Mouse (Mus musculus) liver, embryonic 12.5 days (tissue): Measurements from ENCODE around the gene Gm21319. TPM values are rescaled to one million over a fixed set of nuclear protein-coding genes. Genes with fewer than 3 reads are reported as not detected.
"Not testable (repeated sequence)": the region's sequence is repeated elsewhere in the genome, so short reads cannot be mapped to it uniquely, and the experiment has no call there.

ENCODE experiments used
- ATAC-seq: fragments of 200-750 bp; cut with Nextera tagmentation; 2 replicates; pipeline ENCODE4 v1.8.0; 2017; ENCODE audit warnings: moderate number of reproducible peaks, mild to moderate bottlenecking, moderate library complexity
- H3K27ac ChIP-seq: fragments of 300-500 bp; sonication (generic); 2 replicates; pipeline ENCODE4 v1.5.1; 2016; ENCODE audit warnings: mild to moderate bottlenecking
- H3K27me3 ChIP-seq: fragments of 300-500 bp; sonication (generic); replicated peaks from 2 replicates; pipeline ENCODE4 v1.6.1; 2016; ENCODE audit warnings: mild to moderate bottlenecking, moderate library complexity
- H3K36me3 ChIP-seq: fragments of 300-500 bp; sonication (generic); 2 replicates; pipeline ENCODE4 v1.6.1; 2016; ENCODE audit warnings: mild to moderate bottlenecking, moderate library complexity
- H3K4me1 ChIP-seq: fragments of 300-500 bp; sonication (generic); 2 replicates; pipeline ENCODE4 v1.6.1; 2016
- H3K4me2 ChIP-seq: fragments of 300-500 bp; sonication (generic); 2 replicates; pipeline ENCODE4 v1.6.1; 2016; ENCODE audit warnings: mild to moderate bottlenecking, moderate library complexity
- H3K4me3 ChIP-seq: fragments of 300-500 bp; sonication (generic); 2 replicates; pipeline ENCODE4 v1.5.1; 2016; ENCODE audit warnings: mild to moderate bottlenecking, moderate library complexity
- H3K9ac ChIP-seq: fragments of 300-500 bp; sonication (generic); 2 replicates; pipeline ENCODE4 v1.6.1; 2016; ENCODE audit warnings: mild to moderate bottlenecking, moderate library complexity
- H3K9me3 ChIP-seq: fragments of 300-500 bp; sonication (generic); replicated peaks from 2 replicates; pipeline ENCODE4 v1.6.1; 2016; ENCODE audit warnings: mild to moderate bottlenecking, moderate library complexity
- WGBS: fragments of 180-500 bp; shearing (Covaris S2); methylation state at CpG from one replicate; pipeline ENCODE4 v1.1.7; 2016; ENCODE audit not compliant: insufficient replicate concordance; 5-methylcytosine and 5-hydroxymethylcytosine counted together
- polyA plus RNA-seq: library from polyadenylated mRNA; unstranded; fragments of >200 nt; fragmentation: Nextera tagmentation; extraction: Ambion mirVana; gene quantifications from 2 replicates; pipeline ENCODE4 v1.2.1, GENCODE M21; 2016

The Gm21319 gene
- polyA plus RNA-seq: not detected in 2 replicates

GRCm38 (mm10) chr12:87775655-87776054, at the start of gene Gm21319:
Gene Gm21319 (minus strand): TSS chr12:87775755.
- 64% methylated on average over 4 of the region's 4 CpGs for WGBS

GRCm38 (mm10) chr12:87816277-87816676, 40.7 kb upstream of the Gm21319 start, which contains the start of gene BB287469:
Gene BB287469 (plus strand): TSS chr12:87816577.
- H3K27me3 ChIP-seq, H3K4me1 ChIP-seq, H3K4me2 ChIP-seq, H3K36me3 ChIP-seq, H3K4me3 ChIP-seq, H3K27ac ChIP-seq, H3K9me3 ChIP-seq, H3K9ac ChIP-seq, ATAC-seq: not testable (repeated sequence)
- 78% methylated on average over 4 of the region's 6 CpGs for WGBS

More at GRCm38 (mm10) chr12:87775655-87776054, at the start of gene Gm21319:
- not testable (repeated sequence) for H3K36me3 ChIP-seq, H3K9ac ChIP-seq, ATAC-seq, H3K9me3 ChIP-seq, H3K27ac ChIP-seq, H3K4me1 ChIP-seq, H3K4me3 ChIP-seq, H3K4me2 ChIP-seq, H3K27me3 ChIP-seq

- not testable (repeated sequence) for ATAC-seq, H3K4me2 ChIP-seq, H3K36me3 ChIP-seq
Measured at GRCm38 (mm10) chr12:87797971-87798370, 22.4 kb upstream of the Gm21319 start.

GRCm38 (mm10) chr12:87795212-87795611, 19.7 kb upstream of the Gm21319 start, which contains the start of gene Gm21936:
Gene Gm21936 (plus strand): TSS chr12:87795512.
- ATAC-seq, H3K4me3 ChIP-seq, H3K9ac ChIP-seq, H3K4me2 ChIP-seq, H3K9me3 ChIP-seq, H3K27ac ChIP-seq, H3K27me3 ChIP-seq, H3K4me1 ChIP-seq, H3K36me3 ChIP-seq: not testable (repeated sequence)
- WGBS: 29% methylated on average over 1 of the region's 1 CpGs

More at GRCm38 (mm10) chr12:87797971-87798370, 22.4 kb upstream of the Gm21319 start:
- not testable (repeated sequence) for H3K27me3 ChIP-seq, H3K27ac ChIP-seq, H3K4me3 ChIP-seq, H3K4me1 ChIP-seq, H3K9me3 ChIP-seq, H3K9ac ChIP-seq
- 70% methylated on average over 5 of the region's 5 CpGs for WGBS

Other genes starting within 250 kb of the Gm21319 start
- gene Oog1, start 173.1 kb downstream of the Gm21319 start, polyA plus RNA-seq: not detected in 2 replicates
- not detected in 2 replicates for gene Gm4027, start 156.9 kb downstream of the Gm21319 start, polyA plus RNA-seq
- not detected in 2 replicates for gene Gm16381, start 131.1 kb downstream of the Gm21319 start, polyA plus RNA-seq
- gene Gm21936, start 19.8 kb upstream of the Gm21319 start, polyA plus RNA-seq: not detected in 2 replicates
- not detected in 2 replicates for gene BB287469, start 40.8 kb upstream of the Gm21319 start, polyA plus RNA-seq
- not detected in 2 replicates for gene Gm2001, start 66.6 kb upstream of the Gm21319 start, polyA plus RNA-seq
- not detected in 2 replicates for gene Gm2016, start 98.3 kb upstream of the Gm21319 start, polyA plus RNA-seq
- gene Gm2022, start 119.6 kb upstream of the Gm21319 start, polyA plus RNA-seq: not detected in 2 replicates
- gene Gm2035, start 144.1 kb upstream of the Gm21319 start, polyA plus RNA-seq: not detected in 2 replicates
- gene Gm2042, start 178.3 kb upstream of the Gm21319 start, polyA plus RNA-seq: not detected in 2 replicates
- not detected in 2 replicates for gene Gm2075, start 236.1 kb upstream of the Gm21319 start, polyA plus RNA-seq
- not detected in 2 replicates for gene Gm6803, start 243.0 kb upstream of the Gm21319 start, polyA plus RNA-seq